Mouse (Mus musculus) olfactory bulb, adult 2 months (tissue): ENCODE data around the gene Bcas3.

ENCODE experiments used
- CTCF ChIP-seq: fragments of 200-500 bp; IDR thresholded peaks from 2 replicates; pipeline ENCODE4 v1.5.1; 2012; ENCODE audit warnings: low read depth, mild to moderate bottlenecking, low read length, moderate library complexity; ENCODE audit not compliant: insufficient read depth
- POLR2A ChIP-seq: fragments of 200-500 bp; IDR thresholded peaks from 2 replicates; pipeline ENCODE4 v1.6.1; 2012; ENCODE audit warnings: mild to moderate bottlenecking, low read depth, low read length, moderate library complexity; ENCODE audit not compliant: insufficient read depth

DNA sequence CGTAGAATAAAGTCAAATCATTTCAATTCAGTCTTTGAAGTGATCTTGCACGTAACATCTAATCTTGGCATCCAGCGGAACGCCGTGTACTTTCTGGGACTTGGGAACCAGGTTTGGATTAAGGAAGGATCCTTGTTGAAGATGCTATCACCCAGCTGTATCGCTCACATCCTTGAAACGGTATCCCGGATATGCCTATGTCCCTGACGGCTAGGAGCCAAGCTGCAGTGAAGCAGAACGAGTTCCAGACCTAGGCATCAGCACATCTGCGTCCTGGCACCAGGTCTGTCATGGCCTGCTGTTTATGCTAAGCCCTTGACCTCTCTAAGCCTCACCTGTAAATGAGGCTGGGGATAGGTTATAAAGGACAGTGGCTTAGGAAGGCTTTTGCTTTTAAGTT, 447.4 kb downstream of the Bcas3 start:
- no peak for TF ChIP-seq CTCF
- TF ChIP-seq POLR2A = no peak
